ENCODE assay signal across 8 mouse cellular contexts in the genomic region with DNA sequence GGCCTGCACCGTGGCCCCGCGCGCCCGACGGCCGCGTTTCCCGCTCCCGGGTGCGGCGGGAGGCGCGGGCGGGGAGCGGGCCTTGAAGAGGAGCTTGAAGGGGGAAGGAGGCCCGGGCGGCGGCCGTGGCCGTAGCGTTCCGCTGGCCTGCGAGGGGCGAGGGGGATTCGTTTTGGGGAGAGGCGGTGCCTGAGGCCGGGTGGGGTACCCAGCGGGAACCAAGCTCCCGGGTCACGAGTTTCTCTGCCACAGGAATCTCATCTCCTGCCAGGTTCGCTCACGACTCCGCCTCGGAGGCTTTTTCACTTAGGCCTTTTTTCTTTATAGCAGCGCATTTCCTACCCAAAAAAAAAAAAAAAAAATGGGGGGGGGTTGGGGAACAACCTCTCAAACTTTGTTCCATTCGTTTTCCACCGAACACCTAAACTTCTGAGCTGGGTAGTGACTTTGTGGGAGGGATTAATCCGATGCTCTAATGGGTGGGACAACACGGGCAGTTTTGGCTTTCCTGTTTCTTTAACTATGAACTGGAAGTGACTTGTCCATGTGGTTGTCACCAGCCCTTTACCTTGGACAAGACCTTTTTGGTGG. TPM values are rescaled to one million over a fixed set of nuclear protein-coding genes. Genes with fewer than 3 reads are reported as not detected.
DNase-seq lines count a peak whose midpoint lies in the region; ATAC-seq and TF ChIP-seq lines count a peak whose summit lies in the region.

No protein-coding gene starts in this region.

- H3K9ac ChIP-seq in forebrain, embryonic 16.5 days (replicated peaks; ENCODE audit: low read depth, low read length), result peak overlapping the region; percentile 95
- peak overlapping the region; percentile 99 for H3K9ac ChIP-seq in hindbrain, embryonic 12.5 days

- no peaks in the 10 kb centered on the region for H3K27me3 ChIP-seq in forebrain, embryonic 16.5 days (replicated peaks; ENCODE audit: control insufficient read depth, insufficient read depth, low read length)
- no peaks in the 10 kb centered on the region for H3K27me3 ChIP-seq in hindbrain, embryonic 12.5 days
- peaks cover 16% of the 10 kb centered on the region; the same call in 1 of the 2 replicates for H3K27me3 ChIP-seq in midbrain, embryonic 10.5 days (ENCODE audit: low read depth, poor library complexity, severe bottlenecking)
- no peaks in the 10 kb centered on the region; the same call in 1 of the 2 replicates for H3K27me3 ChIP-seq in spleen, adult 2 months (ENCODE audit: control insufficient read depth, insufficient read depth, low read length)

- 0% methylated on average over 38 of the region's 40 CpGs for WGBS in forebrain, embryonic 16.5 days
- under 1% methylated on average over 33 of the region's 40 CpGs for WGBS in hindbrain, embryonic 12.5 days
- under 1% methylated on average over 40 of the region's 40 CpGs for WGBS in midbrain, embryonic 10.5 days
- WGBS in spleen, adult 2 months, result 2% methylated on average over 39 of the region's 40 CpGs

- peak overlapping the region; percentile 96 for H3K27ac ChIP-seq in forebrain, embryonic 16.5 days (ENCODE audit: low read length)
- peak overlapping the region; percentile 98 for H3K27ac ChIP-seq in hindbrain, embryonic 12.5 days
- peak overlapping the region; percentile 98 for H3K27ac ChIP-seq in midbrain, embryonic 10.5 days (replicated peaks)
- H3K27ac ChIP-seq in spleen, adult 2 months (ENCODE audit: insufficient read depth, low read length), result peak overlapping the region; percentile 83

- peaks cover 12% of the 10 kb centered on the region for H3K4me1 ChIP-seq in forebrain, embryonic 16.5 days (replicated peaks; ENCODE audit: control insufficient read depth, insufficient read depth, low read length)
- H3K4me1 ChIP-seq in hindbrain, embryonic 12.5 days, result peaks cover 12% of the 10 kb centered on the region
- peaks cover 21% of the 10 kb centered on the region for H3K4me1 ChIP-seq in midbrain, embryonic 10.5 days
- no peaks in the 10 kb centered on the region; the same call in 1 of the 2 replicates for H3K4me1 ChIP-seq in spleen, adult 2 months (ENCODE audit: control insufficient read depth, insufficient read depth, insufficient read length)

- H3K4me2 ChIP-seq in forebrain, embryonic 16.5 days (ENCODE audit: low read length), result peak overlapping the region; percentile 58
- peak overlapping the region; percentile 75 for H3K4me2 ChIP-seq in hindbrain, embryonic 12.5 days (replicated peaks)

- no peak for TF ChIP-seq CTCF in spleen, adult 2 months (IDR thresholded peaks at IDR 0.05; ENCODE audit: extremely low read depth, insufficient read depth, insufficient read length, insufficient replicate concordance)

- no peaks in the 10 kb centered on the region for H3K9me3 ChIP-seq in forebrain, embryonic 16.5 days (ENCODE audit: control insufficient read depth, low read length)
- H3K9me3 ChIP-seq in hindbrain, embryonic 12.5 days (replicated peaks), result no peaks in the 10 kb centered on the region
- H3K9me3 ChIP-seq in midbrain, embryonic 10.5 days (replicated peaks), result no peaks in the 10 kb centered on the region

- peak overlapping the region; percentile 89 for H3K4me3 ChIP-seq in forebrain, embryonic 16.5 days (replicated peaks; ENCODE audit: low read length)
- peak overlapping the region; percentile 99 for H3K4me3 ChIP-seq in hindbrain, embryonic 12.5 days
- H3K4me3 ChIP-seq in midbrain, embryonic 10.5 days, result peak overlapping the region; percentile 84
- peak overlapping the region; percentile 78 for H3K4me3 ChIP-seq in spleen, adult 2 months (ENCODE audit: extremely low read depth, insufficient read depth, insufficient read length)

- peak; percentile 69 for DNase-seq in Muller cell, postnatal 12 days (ENCODE audit: inconsistent ontology term)
- DNase-seq in cerebellum, adult 18-20 months, result peak; percentile 56 to 63
- peak; percentile 12 to 21 for DNase-seq in left cerebral cortex, postnatal 14 days (ENCODE audit: low spot score in 2 of 2)
- DNase-seq in midbrain, embryonic 10.5 days (ENCODE audit: low spot score), result peak; percentile 64
- DNase-seq in spleen, adult 2 months (ENCODE audit: low read depth in 1 of 2, low spot score in 2 of 2), result peak in 1 of 2 experiments; percentile 26

- peaks cover 7% of the 10 kb centered on the region for H3K36me3 ChIP-seq in forebrain, embryonic 16.5 days (ENCODE audit: control insufficient read depth, insufficient read depth)
- H3K36me3 ChIP-seq in hindbrain, embryonic 12.5 days, result peaks cover 15% of the 10 kb centered on the region
- H3K36me3 ChIP-seq in midbrain, embryonic 10.5 days, result peaks cover 39% of the 10 kb centered on the region
- peaks cover 13% of the 10 kb centered on the region for H3K36me3 ChIP-seq in spleen, adult 2 months (ENCODE audit: control insufficient read depth, insufficient read depth, low read length)

- TF ChIP-seq POLR2A in spleen, adult 2 months (IDR thresholded peaks at IDR 0.05; ENCODE audit: low read depth, low read length), result no peak

- no peak for ATAC-seq in forebrain, embryonic 16.5 days
- no peak for ATAC-seq in hindbrain, embryonic 12.5 days (ENCODE audit: low FRiP score)
- ATAC-seq in megakaryocyte progenitor cell, adult 5-6 weeks (replicated peaks; ENCODE audit: poor library complexity), result no peak

- intact Hi-C loops in left cerebral cortex, postnatal 14 days (cut with DNase I), result loop anchor here (5.0 kb wide), 1 partner anchor 105 kb away; no protein-coding TSS in a partner anchor

RNA-seq across cellular contexts. Expression of a gene that starts 1.7 kb away (rescaled TPM):
- 2.7 and 3.6 TPM in 2 replicates for polyA plus RNA-seq in forebrain, embryonic 16.5 days (2015; fragmentation: Nextera tagmentation; extraction: Ambion mirVana)
- 4.8 and 5.3 TPM in 2 replicates for polyA plus RNA-seq in hindbrain, embryonic 12.5 days (2016; fragmentation: Nextera tagmentation; extraction: Ambion mirVana)
- total RNA-seq in left cerebral cortex, postnatal 14 days (2021), result 10 to 100 TPM; 73.9 to 81.2 TPM
- polyA plus RNA-seq in midbrain, embryonic 10.5 days (2016; fragmentation: Nextera tagmentation; extraction: Ambion mirVana), result 3.2 and 3.3 TPM in 2 replicates
- 12.8 and 13.5 TPM in 2 replicates for polyA plus RNA-seq in spleen, adult 2 months (2012; rRNA removed)
- total RNA-seq in megakaryocyte progenitor cell, adult 5-6 weeks (2015), result 68.5 and 75.4 TPM in 2 replicates
- total RNA-seq in megakaryocyte progenitor cell, adult 5-6 weeks (2017), result 76.5 and 98.4 TPM in 2 replicates

RNA-seq across cellular contexts. Expression of a gene that starts 37.4 kb away (rescaled TPM):
- polyA plus RNA-seq in forebrain, embryonic 16.5 days (2015; fragmentation: Nextera tagmentation; extraction: Ambion mirVana), result 0.19 and 0.66 TPM in 2 replicates
- 2.8 and 3.5 TPM in 2 replicates for polyA plus RNA-seq in hindbrain, embryonic 12.5 days (2016; fragmentation: Nextera tagmentation; extraction: Ambion mirVana)
- total RNA-seq in left cerebral cortex, postnatal 14 days (2021), result not detected
- 1.9 and 2.0 TPM in 2 replicates for polyA plus RNA-seq in midbrain, embryonic 10.5 days (2016; fragmentation: Nextera tagmentation; extraction: Ambion mirVana)
- not detected in 2 replicates for polyA plus RNA-seq in spleen, adult 2 months (2012; rRNA removed)
- total RNA-seq in megakaryocyte progenitor cell, adult 5-6 weeks (2015), result not detected in 2 replicates
- total RNA-seq in megakaryocyte progenitor cell, adult 5-6 weeks (2017), result not detected in 2 replicates
